Mouse (Mus musculus) brain, embryonic 14.5 days (tissue): ENCODE measurements around the gene Alk. TPM values are rescaled to one million over a fixed set of nuclear protein-coding genes. Genes with fewer than 3 reads are reported as not detected.
"Not testable (repeated sequence)": the region's sequence is repeated elsewhere in the genome, so short reads cannot be mapped to it uniquely, and the experiment has no call there.

Source experiments
- DNase-seq: peaks from one replicate; pipeline ENCODE4 v3.0.0-alpha.2; 2011; ENCODE audit warnings: low read depth
- CTCF ChIP-seq: fragments of 200-500 bp; IDR thresholded peaks from 2 replicates; pipeline ENCODE4 v1.5.1; 2012; ENCODE audit warnings: inconsistent platforms, mild to moderate bottlenecking, moderate library complexity, borderline replicate concordance; ENCODE audit not compliant: insufficient read depth, insufficient read length; ENCODE audit errors: extremely low read depth
- POLR2A ChIP-seq: fragments of 200-500 bp; IDR thresholded peaks from 2 replicates; pipeline ENCODE4 v1.6.1; 2012; ENCODE audit warnings: mild to moderate bottlenecking, inconsistent platforms, borderline replicate concordance; ENCODE audit not compliant: poor library complexity, insufficient read depth, insufficient read length, severe bottlenecking; ENCODE audit errors: extremely low read depth
- polyA plus RNA-seq: library from polyadenylated mRNA; depleted of rRNA; stranded (reverse); fragments of >200 nt; gene quantifications from 2 replicates; pipeline ENCODE4 v1.2.3, GENCODE M21; 2012

Gene Alk
- polyA plus RNA-seq, 1 experiment = 3.7 TPM

GRCm38 (mm10) chr17:72524839-72525238 lies 79.6 kb downstream of the Alk start:
- no peak for DNase-seq

GRCm38 (mm10) chr17:72523006-72523405 lies 81.4 kb downstream of the Alk start:
- no peak for TF ChIP-seq POLR2A
- TF ChIP-seq CTCF = no peak
- no peak for DNase-seq

More at GRCm38 (mm10) chr17:72524839-72525238, 79.6 kb downstream of the Alk start:
- TF ChIP-seq POLR2A (no peak), CTCF (no peak)

- DNase-seq = peak; percentile 82
- TF ChIP-seq CTCF (peak; percentile 75; the same call in 1 of the 2 replicates), POLR2A (no peak)
These were observed 82.0 kb downstream of the Alk start for GRCm38 (mm10) chr17:72522381-72522780.

GRCm38 (mm10) chr17:72521353-72521752 lies 83.1 kb downstream of the Alk start:
- TF ChIP-seq POLR2A (no peak), CTCF (no peak)
- DNase-seq = no peak

- DNase-seq = peak; percentile 60
- no peak for TF ChIP-seq CTCF
- no peak for TF ChIP-seq POLR2A
These were observed 93.7 kb downstream of the Alk start for GRCm38 (mm10) chr17:72510746-72511145.

GRCm38 (mm10) chr17:72508678-72509394 lies 95.6 kb downstream of the Alk start:
- DNase-seq = no peak
- TF ChIP-seq CTCF (no peak), POLR2A (no peak)

GRCm38 (mm10) chr17:72505213-72505612 lies 99.2 kb downstream of the Alk start:
- peak; percentile 93 for DNase-seq
- no peak for TF ChIP-seq POLR2A
- TF ChIP-seq CTCF = no peak

- DNase-seq = peak; percentile 86
These were observed 99.8 kb downstream of the Alk start for GRCm38 (mm10) chr17:72504581-72504980.

GRCm38 (mm10) chr17:72495395-72495794 lies 109.0 kb downstream of the Alk start:
- peak; percentile 14 for DNase-seq
- no peak for TF ChIP-seq CTCF
- no peak for TF ChIP-seq POLR2A

More at GRCm38 (mm10) chr17:72504581-72504980, 99.8 kb downstream of the Alk start:
- TF ChIP-seq CTCF = no peak
- TF ChIP-seq POLR2A = no peak

- DNase-seq = peak; percentile 96
- TF ChIP-seq POLR2A = no peak
- TF ChIP-seq CTCF = no peak
These were observed 118.8 kb downstream of the Alk start for GRCm38 (mm10) chr17:72485623-72486022.

- DNase-seq = not testable (repeated sequence)
These were observed 125.2 kb downstream of the Alk start for GRCm38 (mm10) chr17:72479260-72479659.

- DNase-seq = peak; percentile 32
- TF ChIP-seq POLR2A = no peak
- TF ChIP-seq CTCF = no peak
These were observed 126.5 kb downstream of the Alk start for GRCm38 (mm10) chr17:72477889-72478405.
